Mouse (Mus musculus) spleen, postnatal 36 days (tissue): ENCODE data around the gene Acsl5.

Experiments used
- DNase-seq, 2 experiments: peaks; one replicate each; pipeline ENCODE4 v3.0.0; 2022; ENCODE audit warnings: low spot score in 2 of 2, mixed read lengths in 1 of 2

The Acsl5 gene

GRCm38 (mm10) chr19:55327510-55327909 lies 75.8 kb downstream of the Acsl5 start:
- DNase-seq = no peak

- DNase-seq = no peak
Measured at GRCm38 (mm10) chr19:55331776-55332175, 80.0 kb downstream of the Acsl5 start.

GRCm38 (mm10) chr19:55332641-55333268 lies 81.0 kb downstream of the Acsl5 start:
- peak; percentile 48 to 55 for DNase-seq

GRCm38 (mm10) chr19:55335881-55336280 lies 84.1 kb downstream of the Acsl5 start:
- DNase-seq = no peak

- DNase-seq = no peak
Measured at GRCm38 (mm10) chr19:55336441-55336840, 84.7 kb downstream of the Acsl5 start.

GRCm38 (mm10) chr19:55337066-55337465 lies 85.3 kb downstream of the Acsl5 start:
- no peak for DNase-seq

GRCm38 (mm10) chr19:55337664-55338063 lies 85.9 kb downstream of the Acsl5 start:
- no peak for DNase-seq

- no peak for DNase-seq
Measured at GRCm38 (mm10) chr19:55340521-55340920, 88.8 kb downstream of the Acsl5 start.

GRCm38 (mm10) chr19:55341377-55341776 lies 89.6 kb downstream of the Acsl5 start:
- no peak for DNase-seq

- DNase-seq = no peak
Measured at GRCm38 (mm10) chr19:55342423-55342822, 90.7 kb downstream of the Acsl5 start.

- DNase-seq = no peak
Measured at GRCm38 (mm10) chr19:55343274-55343673, 91.5 kb downstream of the Acsl5 start.
